ENCODE assay signal across 19 mouse cellular contexts in the genomic region with DNA sequence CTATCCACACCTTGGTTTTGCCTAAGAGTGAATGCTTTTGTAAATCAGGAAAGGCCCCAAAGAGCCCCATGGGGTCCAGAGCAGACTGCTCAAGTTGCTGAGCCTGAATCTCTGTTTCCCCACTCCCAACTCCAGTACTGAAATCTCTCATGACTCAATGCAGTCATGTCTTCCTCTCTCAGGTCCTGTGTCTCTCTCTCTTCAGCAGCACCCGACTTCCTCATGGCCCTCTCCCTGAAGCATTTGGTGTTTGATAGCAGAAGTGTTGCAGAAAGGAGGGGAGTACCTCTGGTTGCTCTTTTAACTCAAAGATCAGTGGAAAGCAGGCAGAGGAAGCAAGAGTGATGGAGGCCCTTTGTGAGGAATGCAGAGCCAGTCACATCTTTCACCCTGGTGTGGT.
"Had no signal": no experiment of that assay in that cellular context is flagged by ENCODE, and none has a peak within 500 bp of the region (broad histone marks: within the 10 kb centered on the region; RNA-seq: fewer than 3 reads in every experiment).

No protein-coding gene starts in this region.

- H3K9ac ChIP-seq: lung, embryonic 14.5 days; midbrain, embryonic 12.5 days; neural tube, embryonic 13.5 days; neural tube, embryonic 15.5 days had no signal

- H3K4me2 ChIP-seq: lung, embryonic 14.5 days; midbrain, embryonic 12.5 days; neural tube, embryonic 13.5 days; neural tube, embryonic 15.5 days had no signal

- ATAC-seq: midbrain, embryonic 16.5 days had no signal

- H3K27me3 ChIP-seq: midbrain, embryonic 12.5 days; neural tube, embryonic 13.5 days; neural tube, embryonic 15.5 days had no signal

- H3K9me3 ChIP-seq: midbrain, embryonic 10.5 days; midbrain, embryonic 12.5 days; neural tube, embryonic 13.5 days; neural tube, embryonic 15.5 days had no signal

- H3K4me3 ChIP-seq: midbrain, embryonic 10.5 days; midbrain, embryonic 12.5 days; myocyte; neural tube, embryonic 13.5 days; neural tube, embryonic 15.5 days had no signal

- DNase-seq: lung, adult 18-20 months; lung, embryonic 14.5 days; lung, postnatal 10 days; lung, postnatal 4 days; midbrain, embryonic 14.5 days; retina, postnatal 1 day; right cerebral cortex, adult 18-20 months; right cerebral cortex, postnatal 25 days; right cerebral cortex, postnatal 4 days; spleen, adult 18-20 months; thymus, adult 18-20 months; thymus, postnatal 14 days; thymus, postnatal 36 days had no signal

- H3K36me3 ChIP-seq: midbrain, embryonic 10.5 days; midbrain, embryonic 12.5 days; neural tube, embryonic 13.5 days; neural tube, embryonic 15.5 days had no signal

- H3K27ac ChIP-seq: midbrain, embryonic 10.5 days; midbrain, embryonic 12.5 days; neural tube, embryonic 13.5 days; neural tube, embryonic 15.5 days had no signal
